Mouse (Mus musculus): ENCODE results near the gene Zfp534. TPM values are rescaled to one million over a fixed set of nuclear protein-coding genes. Genes with fewer than 3 reads are reported as not detected.
"Not testable (repeated sequence)": the region's sequence is repeated elsewhere in the genome, so short reads cannot be mapped to it uniquely, and the experiment has no call there.

The Zfp534 gene
- not detected in 2 replicates for polyA plus RNA-seq (2014; fragmentation: Nextera tagmentation; extraction: Ambion mirVana)

DNA sequence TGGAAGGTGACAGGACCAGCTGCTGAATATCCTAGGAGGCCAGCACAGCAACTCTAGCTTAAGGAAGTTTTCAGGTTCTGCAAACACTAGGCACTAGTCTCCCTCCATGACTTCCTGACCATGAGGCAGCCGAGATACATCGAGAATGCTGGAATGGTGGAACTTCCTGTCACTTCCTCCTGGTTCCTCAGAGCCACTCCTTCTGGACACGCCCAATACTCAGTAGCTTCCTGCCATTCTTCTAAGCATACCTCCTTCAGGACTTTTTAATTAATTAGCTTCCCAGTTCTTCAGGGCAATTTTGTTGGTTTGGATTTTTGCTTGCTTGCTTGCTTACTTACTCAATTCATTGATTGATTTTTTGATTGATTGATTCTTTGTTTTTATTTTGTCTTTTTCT, at the start of gene Zfp534:
Gene Zfp534, minus strand, starts transcription at position 101 of the 400 bp plus-strand sequence.
- not testable (repeated sequence) for H3K4me2 ChIP-seq (ENCODE audit: low read length); H3K9ac ChIP-seq (ENCODE audit: low read length); H3K27ac ChIP-seq (replicated peaks in 1 of 2; ENCODE audit: control insufficient read depth in 1 of 2, insufficient read depth in 1 of 2, low read depth in 2 of 2, low read length in 2 of 2); ATAC-seq (ENCODE audit: insufficient number of reproducible peaks, insufficient read depth, low FRiP score, low read depth); H3K4me3 ChIP-seq (ENCODE audit: control insufficient read depth in 1 of 2, insufficient read depth in 1 of 2, low read depth in 1 of 2, low read length in 2 of 2); H3K27me3 ChIP-seq (ENCODE audit: control insufficient read depth, insufficient read depth, low read length); H3K9me3 ChIP-seq (ENCODE audit: control insufficient read depth, low read length); H3K36me3 ChIP-seq (ENCODE audit: control insufficient read depth, insufficient read depth, low read length); H3K4me1 ChIP-seq (ENCODE audit: control insufficient read depth in 2 of 2, insufficient read depth in 2 of 2, low read length in 2 of 2)
- WGBS, result 67% methylated on average over 1 of the region's 3 CpGs

DNA sequence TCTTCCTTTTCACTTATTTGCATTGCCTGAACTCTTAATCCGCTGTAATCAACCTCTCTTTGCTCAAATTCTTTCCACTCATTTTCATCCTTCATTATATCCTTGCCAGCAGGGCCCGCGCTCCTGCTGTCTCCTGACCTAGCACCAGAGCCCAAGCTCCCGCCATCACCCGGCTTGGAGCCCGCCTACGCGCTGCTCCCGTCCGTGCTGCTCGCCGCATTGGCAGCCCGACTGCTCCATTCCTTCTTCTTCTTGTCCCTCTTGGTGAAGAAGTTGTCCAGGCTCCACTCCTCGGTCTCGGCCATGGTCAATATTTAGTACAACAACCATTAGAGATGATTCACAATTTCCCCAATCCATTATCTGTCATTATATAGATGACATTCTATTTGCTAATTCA, 43.9 kb upstream of the Zfp534 start:
- H3K4me2 ChIP-seq (ENCODE audit: low read length); H3K9ac ChIP-seq (ENCODE audit: low read length); H3K9me3 ChIP-seq (ENCODE audit: control insufficient read depth, low read length); H3K27me3 ChIP-seq (ENCODE audit: control insufficient read depth, insufficient read depth, low read length); H3K36me3 ChIP-seq (ENCODE audit: control insufficient read depth, insufficient read depth, low read length); ATAC-seq (ENCODE audit: insufficient number of reproducible peaks, insufficient read depth, low FRiP score, low read depth); H3K27ac ChIP-seq (replicated peaks in 1 of 2; ENCODE audit: control insufficient read depth in 1 of 2, insufficient read depth in 1 of 2, low read depth in 2 of 2, low read length in 2 of 2); H3K4me3 ChIP-seq (ENCODE audit: control insufficient read depth in 1 of 2, insufficient read depth in 1 of 2, low read depth in 1 of 2, low read length in 2 of 2); H3K4me1 ChIP-seq (ENCODE audit: control insufficient read depth in 2 of 2, insufficient read depth in 2 of 2, low read length in 2 of 2): not testable (repeated sequence)
- WGBS, result 87% methylated on average over 14 of the region's 15 CpGs

DNA sequence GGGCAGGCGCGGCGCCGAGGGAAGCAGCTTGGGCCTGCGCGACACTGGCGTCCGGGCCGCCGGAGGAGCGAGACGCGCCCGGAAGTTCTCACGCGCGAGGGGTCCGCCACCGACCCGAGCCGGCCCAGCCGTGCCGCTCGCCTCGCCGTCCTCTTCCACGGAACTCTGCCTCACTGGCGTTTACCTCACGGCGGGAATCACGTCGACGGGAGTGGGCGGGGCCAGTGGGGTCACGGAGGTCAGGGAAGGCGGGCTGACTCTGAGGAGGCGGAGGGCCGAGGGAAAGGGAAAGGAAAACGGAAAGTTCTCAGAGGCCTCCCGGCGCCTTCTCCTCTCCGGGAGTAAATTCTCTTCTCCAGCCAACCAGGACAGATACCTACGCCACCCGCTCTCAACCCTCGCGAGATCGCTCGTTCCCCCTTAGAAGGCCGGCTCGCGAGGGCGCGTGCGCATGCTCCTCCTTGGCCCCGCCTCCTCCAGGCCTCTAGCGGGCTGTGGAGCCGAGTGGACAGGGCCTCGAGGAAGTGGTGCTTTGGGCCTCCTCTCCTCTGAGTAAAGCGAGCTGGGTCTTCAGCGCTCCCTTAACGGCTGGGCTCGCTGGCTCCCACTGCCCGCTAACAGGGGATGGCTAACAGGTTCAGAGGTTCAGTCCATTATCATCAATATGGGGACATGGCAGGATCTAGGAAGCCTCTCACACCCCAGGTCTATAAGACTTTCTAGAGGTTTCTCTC, 36.5 kb upstream of the Zfp534 start:
- not testable (repeated sequence) for H3K4me1 ChIP-seq (ENCODE audit: control insufficient read depth in 2 of 2, insufficient read depth in 2 of 2, low read length in 2 of 2); H3K9me3 ChIP-seq (ENCODE audit: control insufficient read depth, low read length); H3K27ac ChIP-seq (replicated peaks in 1 of 2; ENCODE audit: control insufficient read depth in 1 of 2, insufficient read depth in 1 of 2, low read depth in 2 of 2, low read length in 2 of 2); ATAC-seq (ENCODE audit: insufficient number of reproducible peaks, insufficient read depth, low FRiP score, low read depth); H3K36me3 ChIP-seq (ENCODE audit: control insufficient read depth, insufficient read depth, low read length); H3K27me3 ChIP-seq (ENCODE audit: control insufficient read depth, insufficient read depth, low read length)
- Histone ChIP-seq H3K4me2 (ENCODE audit: low read length) (peak overlapping the region; percentile 66), H3K4me3 (ENCODE audit: control insufficient read depth in 1 of 2, insufficient read depth in 1 of 2, low read depth in 1 of 2, low read length in 2 of 2) (peak overlapping the region; percentile 42 to 47), H3K9ac (ENCODE audit: low read length) (peak overlapping the region; percentile 25; the same call in 1 of the 2 replicates)
- WGBS, result 24% methylated on average over 53 of the region's 63 CpGs

DNA sequence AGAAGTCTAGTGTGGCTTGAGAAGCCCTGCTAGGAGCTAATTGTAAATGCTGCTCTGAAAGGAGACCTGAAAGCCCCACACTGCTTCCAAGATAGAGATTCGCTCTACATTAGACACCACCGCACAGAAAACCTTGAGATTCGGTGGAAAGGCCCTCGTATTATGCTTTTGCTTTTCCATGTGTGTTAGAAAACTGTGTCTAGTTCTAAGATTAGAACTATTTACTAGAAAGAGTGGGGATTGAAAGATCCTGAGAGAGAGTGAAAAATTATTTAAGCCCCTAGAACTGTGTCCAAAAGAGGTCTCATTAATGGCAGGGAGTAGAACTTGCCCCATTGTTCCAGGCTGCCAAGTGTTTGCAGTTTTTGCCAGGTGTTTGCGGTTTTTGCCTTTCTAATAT, 47.1 kb downstream of the Zfp534 start:
- H3K4me3 ChIP-seq (ENCODE audit: control insufficient read depth in 1 of 2, insufficient read depth in 1 of 2, low read depth in 1 of 2, low read length in 2 of 2); H3K36me3 ChIP-seq (ENCODE audit: control insufficient read depth, insufficient read depth, low read length); H3K4me2 ChIP-seq (ENCODE audit: low read length); ATAC-seq (ENCODE audit: insufficient number of reproducible peaks, insufficient read depth, low FRiP score, low read depth); H3K27me3 ChIP-seq (ENCODE audit: control insufficient read depth, insufficient read depth, low read length); H3K9me3 ChIP-seq (ENCODE audit: control insufficient read depth, low read length); H3K9ac ChIP-seq (ENCODE audit: low read length); H3K27ac ChIP-seq (replicated peaks in 1 of 2; ENCODE audit: control insufficient read depth in 1 of 2, insufficient read depth in 1 of 2, low read depth in 2 of 2, low read length in 2 of 2); H3K4me1 ChIP-seq (ENCODE audit: control insufficient read depth in 2 of 2, insufficient read depth in 2 of 2, low read length in 2 of 2): not testable (repeated sequence)
- WGBS, result 72% methylated on average over 4 of the region's 5 CpGs

DNA sequence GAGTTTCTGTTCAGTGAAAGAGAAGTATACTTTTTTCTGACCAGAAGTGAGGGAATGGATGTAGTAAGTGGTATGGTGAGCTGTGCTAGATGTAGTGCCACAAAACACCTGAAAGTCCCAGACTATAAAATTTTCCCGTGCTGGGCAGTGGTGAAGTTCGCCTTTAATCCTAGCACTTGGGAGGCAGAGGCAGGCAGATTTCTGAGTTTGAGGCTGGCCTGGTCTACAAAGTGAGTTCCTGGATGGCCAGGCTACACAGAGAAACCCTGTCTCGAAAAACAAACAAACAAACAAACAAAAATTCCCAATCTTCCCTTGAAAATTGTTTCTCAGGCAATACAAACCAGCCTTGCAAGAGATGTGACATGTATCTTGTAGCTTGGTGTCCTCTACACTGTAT, 54.9 kb downstream of the Zfp534 start:
- ATAC-seq (ENCODE audit: insufficient number of reproducible peaks, insufficient read depth, low FRiP score, low read depth); H3K27me3 ChIP-seq (ENCODE audit: control insufficient read depth, insufficient read depth, low read length); H3K4me1 ChIP-seq (ENCODE audit: control insufficient read depth in 2 of 2, insufficient read depth in 2 of 2, low read length in 2 of 2); H3K4me2 ChIP-seq (ENCODE audit: low read length); H3K9ac ChIP-seq (ENCODE audit: low read length); H3K36me3 ChIP-seq (ENCODE audit: control insufficient read depth, insufficient read depth, low read length); H3K27ac ChIP-seq (replicated peaks in 1 of 2; ENCODE audit: control insufficient read depth in 1 of 2, insufficient read depth in 1 of 2, low read depth in 2 of 2, low read length in 2 of 2); H3K4me3 ChIP-seq (ENCODE audit: control insufficient read depth in 1 of 2, insufficient read depth in 1 of 2, low read depth in 1 of 2, low read length in 2 of 2); H3K9me3 ChIP-seq (ENCODE audit: control insufficient read depth, low read length): not testable (repeated sequence)
- no CpG with 5 or more reads among the region's 3 CpGs for WGBS

DNA sequence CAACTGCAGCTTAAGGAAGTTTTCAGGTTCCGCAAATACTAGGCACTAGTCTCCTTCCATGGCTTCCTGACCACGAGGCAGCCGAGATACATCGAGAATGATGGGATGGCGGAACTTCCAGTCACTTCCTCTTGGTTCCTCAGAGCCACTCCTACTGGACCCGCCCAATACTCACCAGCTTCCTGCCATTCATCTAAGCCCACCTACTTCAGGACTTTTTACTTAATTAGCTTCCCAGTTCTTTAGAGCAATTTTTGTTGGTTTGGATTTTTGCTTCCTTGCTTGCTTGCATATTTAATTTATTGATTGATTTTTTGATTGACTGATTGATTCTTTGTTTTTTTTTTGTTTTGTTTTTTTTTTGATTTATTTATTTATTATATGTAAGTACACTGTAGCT, 59.9 kb downstream of the Zfp534 start, which contains the start of gene Zfp979:
Gene Zfp979, minus strand, starts transcription at position 101 of the 400 bp plus-strand sequence.
- H3K36me3 ChIP-seq (ENCODE audit: control insufficient read depth, insufficient read depth, low read length); ATAC-seq (ENCODE audit: insufficient number of reproducible peaks, insufficient read depth, low FRiP score, low read depth); H3K27ac ChIP-seq (replicated peaks in 1 of 2; ENCODE audit: control insufficient read depth in 1 of 2, insufficient read depth in 1 of 2, low read depth in 2 of 2, low read length in 2 of 2); H3K27me3 ChIP-seq (ENCODE audit: control insufficient read depth, insufficient read depth, low read length); H3K9ac ChIP-seq (ENCODE audit: low read length); H3K4me3 ChIP-seq (ENCODE audit: control insufficient read depth in 1 of 2, insufficient read depth in 1 of 2, low read depth in 1 of 2, low read length in 2 of 2); H3K9me3 ChIP-seq (ENCODE audit: control insufficient read depth, low read length); H3K4me1 ChIP-seq (ENCODE audit: control insufficient read depth in 2 of 2, insufficient read depth in 2 of 2, low read length in 2 of 2); H3K4me2 ChIP-seq (ENCODE audit: low read length): not testable (repeated sequence)
- WGBS, result no CpG with 5 or more reads among the region's 6 CpGs

DNA sequence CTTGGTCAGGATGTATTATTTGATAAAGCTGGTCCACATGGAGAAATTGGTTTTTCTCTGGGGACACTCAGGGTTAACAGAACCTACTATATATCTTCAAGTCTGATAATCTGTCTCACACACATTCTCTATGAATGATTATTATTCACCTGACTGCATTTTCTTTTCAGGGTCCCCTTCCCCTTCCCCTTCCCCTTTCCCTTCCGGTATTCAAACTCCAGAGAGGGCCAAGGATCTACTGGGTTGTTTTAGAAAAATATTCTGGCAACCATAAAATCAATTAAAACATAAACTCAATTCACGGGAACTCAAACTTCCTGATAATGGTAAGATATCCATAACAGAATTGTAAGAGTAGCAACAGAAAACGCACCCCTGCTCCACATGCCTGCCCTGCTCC, 60.4 kb downstream of the Zfp534 start:
- not testable (repeated sequence) for ATAC-seq (ENCODE audit: insufficient number of reproducible peaks, insufficient read depth, low FRiP score, low read depth); H3K4me2 ChIP-seq (ENCODE audit: low read length); H3K9me3 ChIP-seq (ENCODE audit: control insufficient read depth, low read length)

DNA sequence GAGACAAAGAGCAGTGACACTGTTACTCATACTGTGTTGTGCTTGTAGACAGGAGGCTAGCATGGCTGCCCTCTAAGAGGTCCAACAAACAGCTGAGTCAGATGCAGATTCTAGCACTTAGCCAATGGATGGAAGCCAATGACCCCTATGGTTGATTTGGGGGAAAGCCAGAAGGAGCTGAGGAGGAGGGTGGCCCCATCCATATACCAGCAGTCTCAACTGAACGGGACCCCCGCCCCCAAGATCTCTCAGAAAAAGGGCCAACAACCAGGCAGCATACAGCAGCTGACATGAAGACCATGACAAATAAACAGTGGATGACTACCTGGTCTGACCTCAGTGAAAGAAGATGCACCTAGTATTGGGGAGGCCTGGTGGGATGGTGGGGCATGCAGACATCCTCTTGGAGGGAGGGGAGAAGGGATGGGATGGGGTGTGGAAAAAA, 68.5 kb downstream of the Zfp534 start:
- not testable (repeated sequence) for H3K9ac ChIP-seq (ENCODE audit: low read length); H3K27me3 ChIP-seq (ENCODE audit: control insufficient read depth, insufficient read depth, low read length); H3K4me3 ChIP-seq (ENCODE audit: control insufficient read depth in 1 of 2, insufficient read depth in 1 of 2, low read depth in 1 of 2, low read length in 2 of 2); H3K4me1 ChIP-seq (ENCODE audit: control insufficient read depth in 2 of 2, insufficient read depth in 2 of 2, low read length in 2 of 2); H3K4me2 ChIP-seq (ENCODE audit: low read length); H3K27ac ChIP-seq (replicated peaks in 1 of 2; ENCODE audit: control insufficient read depth in 1 of 2, insufficient read depth in 1 of 2, low read depth in 2 of 2, low read length in 2 of 2); H3K9me3 ChIP-seq (ENCODE audit: control insufficient read depth, low read length); H3K36me3 ChIP-seq (ENCODE audit: control insufficient read depth, insufficient read depth, low read length)
- ATAC-seq (ENCODE audit: insufficient number of reproducible peaks, insufficient read depth, low FRiP score, low read depth), result peak; percentile 54; the same call in 1 of the 2 replicates
- WGBS, result no CpG with 5 or more reads among the region's 2 CpGs

More for the DNA sequence above, 60.4 kb downstream of the Zfp534 start:
- not testable (repeated sequence) for H3K4me1 ChIP-seq (ENCODE audit: control insufficient read depth in 2 of 2, insufficient read depth in 2 of 2, low read length in 2 of 2); H3K27ac ChIP-seq (replicated peaks in 1 of 2; ENCODE audit: control insufficient read depth in 1 of 2, insufficient read depth in 1 of 2, low read depth in 2 of 2, low read length in 2 of 2); H3K4me3 ChIP-seq (ENCODE audit: control insufficient read depth in 1 of 2, insufficient read depth in 1 of 2, low read depth in 1 of 2, low read length in 2 of 2); H3K27me3 ChIP-seq (ENCODE audit: control insufficient read depth, insufficient read depth, low read length); H3K36me3 ChIP-seq (ENCODE audit: control insufficient read depth, insufficient read depth, low read length); H3K9ac ChIP-seq (ENCODE audit: low read length)
- 36% methylated on average over 2 of the region's 3 CpGs for WGBS
